Mouse (Mus musculus) lung, postnatal 0 days (tissue): ENCODE data around the gene Hpse.

Source experiments
- CTCF ChIP-seq: IDR thresholded peaks from 2 replicates; pipeline ENCODE4 v1.5.1; 2016; ENCODE audit warnings: antibody characterized with exemption, mild to moderate bottlenecking
- EP300 ChIP-seq: IDR thresholded peaks from 2 replicates; pipeline ENCODE4 v1.6.1; 2016; ENCODE audit warnings: antibody characterized with exemption, mild to moderate bottlenecking, control low read depth

GRCm38 (mm10) chr5:100673745-100674486, 45.6 kb downstream of the Hpse start:
- TF ChIP-seq CTCF (0 out of 2 replicates have a peak, but pooled peaks have one; percentile 1), EP300 (no peak)
